Mouse (Mus musculus): Measurements from ENCODE around the gene Arfgap3.

DNA sequence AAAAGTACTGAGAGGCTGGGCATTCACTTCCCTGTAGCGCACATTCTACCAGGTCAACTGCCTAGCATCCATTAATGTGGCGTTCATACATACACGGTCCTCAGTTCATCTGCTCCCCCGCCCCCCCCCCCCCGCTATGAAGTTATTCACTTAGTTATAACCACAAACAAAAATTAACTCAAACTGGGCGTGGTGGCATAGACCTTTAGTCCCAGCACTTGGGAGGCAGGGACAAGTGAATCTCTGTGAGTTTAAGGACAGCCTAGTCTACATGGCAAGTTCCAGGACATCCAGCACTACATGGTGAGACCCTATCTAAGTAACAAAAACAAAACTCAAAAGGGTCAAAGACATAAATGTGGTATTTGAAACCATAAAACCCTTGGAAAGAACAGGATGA is 11.1 kb downstream of the Arfgap3 start:
- TF ChIP-seq CTCF (IDR thresholded peaks at IDR 0.05; ENCODE audit: borderline replicate concordance, insufficient read depth, low read depth, low read length) (no peak), POLR2A (IDR thresholded peaks at IDR 0.05; ENCODE audit: borderline replicate concordance, insufficient read depth, low read length) (no peak)

All from cerebellum, adult 2 months (tissue).